Mouse (Mus musculus): Measurements from ENCODE around the gene Dgki. TPM values are rescaled to one million over a fixed set of nuclear protein-coding genes. Genes with fewer than 3 reads are reported as not detected.

Gene Dgki
- total and polyA plus RNA-seq, 3 experiments = 4.4 to 8.7 (median 7.7) TPM

- in situ Hi-C loops (cut with MboI; ENCODE audit: low pct_ligation_motif_present, low pct_unique_long_range_greater_than_20kb, low sequenced_read_pairs) = no loop called here
Measured at GRCm38 (mm10) chr6:37284879-37285278, 15.1 kb downstream of the Dgki start.

GRCm38 (mm10) chr6:37283336-37283735 lies 16.6 kb downstream of the Dgki start:
- Histone ChIP-seq H3K4me2 (ENCODE audit: insufficient read depth, low read depth, poor library complexity, severe bottlenecking) (no peak overlapping the region), H3K27me3 (replicated peaks) (no peaks in the 10 kb centered on the region), H3K9ac (ENCODE audit: insufficient read depth, low read depth) (no peak overlapping the region), H3K27ac (ENCODE audit: insufficient read depth, low read depth) (no peak overlapping the region), H3K4me1 (ENCODE audit: control insufficient read depth in 1 of 2, insufficient read depth in 2 of 2) (peaks cover 0 to 28% of the 10 kb centered on the region in 2 experiments; a peak in 2 of 4 replicates), H3K36me3 (replicated peaks in 1 of 2; ENCODE audit: control insufficient read depth in 1 of 2, insufficient read depth in 1 of 2, low read length in 1 of 2) (peaks cover 0 to 14% of the 10 kb centered on the region in 2 experiments), H3K4me3 (replicated peaks in 1 of 3; ENCODE audit: low read depth in 2 of 3, low read length in 2 of 3, poor library complexity in 1 of 3) (no peak overlapping the region), H3K9me3 (replicated peaks; ENCODE audit: low read length) (no peaks in the 10 kb centered on the region), H3K79me2 (replicated peaks; ENCODE audit: control insufficient read depth, extremely low read depth, insufficient read depth, poor library complexity, severe bottlenecking) (no peaks in the 10 kb centered on the region)
- no peak for DNase-seq (ENCODE audit: extremely low read depth)
- in situ Hi-C loops (cut with MboI; ENCODE audit: low pct_ligation_motif_present, low pct_unique_long_range_greater_than_20kb, low sequenced_read_pairs) = no loop called here
- dilution Hi-C loops (cut with MboI; ENCODE audit: extremely low pct_ligation_motif_present, extremely low pct_unique_long_range_greater_than_20kb, low sequenced_read_pairs) = no loop called here
- TF ChIP-seq USF1 (IDR thresholded peaks at IDR 0.05; ENCODE audit: low read depth, low read length) = no peak
- no peak for TF ChIP-seq JUND (conservative IDR thresholded peaks at IDR 0.05; ENCODE audit: low read depth, low read length)
- TF ChIP-seq ZC3H11A (IDR thresholded peaks at IDR 0.05; ENCODE audit: low read depth, low read length) = no peak
- no peak for TF ChIP-seq RAD21 (IDR thresholded peaks at IDR 0.05; ENCODE audit: low read depth, low read length)
- no peak for TF ChIP-seq ZMIZ1 (IDR thresholded peaks at IDR 0.05; ENCODE audit: low read depth, low read length)
- no peak for TF ChIP-seq UBTF (IDR thresholded peaks at IDR 0.05; ENCODE audit: low read depth, low read length)
- no peak for TF ChIP-seq CHD1 (IDR thresholded peaks at IDR 0.05; ENCODE audit: low read depth, low read length)
- TF ChIP-seq GABPA (IDR thresholded peaks at IDR 0.05; ENCODE audit: insufficient replicate concordance, low read depth, low read length) = no peak
- no peak for TF ChIP-seq PAX5 (IDR thresholded peaks at IDR 0.05; ENCODE audit: low read length)
- no peak for TF ChIP-seq BHLHE40 (IDR thresholded peaks at IDR 0.05; ENCODE audit: low read depth, low read length)
- TF ChIP-seq HCFC1 (IDR thresholded peaks at IDR 0.05; ENCODE audit: low read depth, low read length) = no peak
- TF ChIP-seq SIN3A (IDR thresholded peaks at IDR 0.05; ENCODE audit: low read length) = no peak
- no peak for TF ChIP-seq SMC3 (IDR thresholded peaks at IDR 0.05; ENCODE audit: low read depth, low read length)
- no peak for TF ChIP-seq NRF1 (IDR thresholded peaks at IDR 0.05; ENCODE audit: low read depth, low read length)
- TF ChIP-seq RCOR1 (conservative IDR thresholded peaks at IDR 0.05; ENCODE audit: low read depth, low read length) = no peak

More at GRCm38 (mm10) chr6:37284879-37285278, 15.1 kb downstream of the Dgki start:
- Histone ChIP-seq H3K4me3 (replicated peaks in 1 of 3; ENCODE audit: low read depth in 2 of 3, low read length in 2 of 3, poor library complexity in 1 of 3) (no peak overlapping the region), H3K27ac (ENCODE audit: insufficient read depth, low read depth) (no peak overlapping the region), H3K9me3 (replicated peaks; ENCODE audit: low read length) (no peaks in the 10 kb centered on the region), H3K4me1 (ENCODE audit: control insufficient read depth in 1 of 2, insufficient read depth in 2 of 2) (peaks cover 0 to 29% of the 10 kb centered on the region in 2 experiments; a peak in 2 of 4 replicates), H3K36me3 (replicated peaks in 1 of 2; ENCODE audit: control insufficient read depth in 1 of 2, insufficient read depth in 1 of 2, low read length in 1 of 2) (peaks cover 0 to 18% of the 10 kb centered on the region in 2 experiments), H3K27me3 (replicated peaks) (no peaks in the 10 kb centered on the region), H3K4me2 (ENCODE audit: insufficient read depth, low read depth, poor library complexity, severe bottlenecking) (no peak overlapping the region), H3K9ac (ENCODE audit: insufficient read depth, low read depth) (no peak overlapping the region), H3K79me2 (replicated peaks; ENCODE audit: control insufficient read depth, extremely low read depth, insufficient read depth, poor library complexity, severe bottlenecking) (no peaks in the 10 kb centered on the region)
- DNase-seq (ENCODE audit: extremely low read depth) = no peak
- TF ChIP-seq PAX5 (IDR thresholded peaks at IDR 0.05; ENCODE audit: low read length) = no peak
- no peak for TF ChIP-seq ZC3H11A (IDR thresholded peaks at IDR 0.05; ENCODE audit: low read depth, low read length)
- no peak for TF ChIP-seq TCF12 (IDR thresholded peaks at IDR 0.05; ENCODE audit: low read depth, low read length)
- no peak for TF ChIP-seq MXI1 (IDR thresholded peaks at IDR 0.05; ENCODE audit: low read depth, low read length)
- no peak for TF ChIP-seq NRF1 (IDR thresholded peaks at IDR 0.05; ENCODE audit: low read depth, low read length)
- no peak for TF ChIP-seq MAFK (IDR thresholded peaks at IDR 0.05; ENCODE audit: insufficient replicate concordance, low read length)
- no peak for TF ChIP-seq RCOR1 (conservative IDR thresholded peaks at IDR 0.05; ENCODE audit: low read depth, low read length)
- TF ChIP-seq HCFC1 (IDR thresholded peaks at IDR 0.05; ENCODE audit: low read depth, low read length) = no peak
- TF ChIP-seq KAT2A (IDR thresholded peaks at IDR 0.05; ENCODE audit: insufficient replicate concordance, low read length) = no peak
- no peak for TF ChIP-seq NELFE (IDR thresholded peaks at IDR 0.05; ENCODE audit: low read depth, low read length)
- no peak for TF ChIP-seq ELF1 (IDR thresholded peaks at IDR 0.05; ENCODE audit: low read depth, low read length)
- TF ChIP-seq E2F4 (IDR thresholded peaks at IDR 0.05; ENCODE audit: insufficient replicate concordance, low read depth, low read length) = no peak
- no peak for TF ChIP-seq EP300 (IDR thresholded peaks at IDR 0.05; ENCODE audit: low read length)
- TF ChIP-seq MAX (IDR thresholded peaks at IDR 0.05; ENCODE audit: low read length) = no peak
- no peak for TF ChIP-seq MEF2A (IDR thresholded peaks at IDR 0.05; ENCODE audit: borderline replicate concordance, low read depth, low read length)
- dilution Hi-C loops (cut with MboI; ENCODE audit: extremely low pct_ligation_motif_present, extremely low pct_unique_long_range_greater_than_20kb, low sequenced_read_pairs) = no loop called here

Data from CH12.LX (cell line).